Mouse (Mus musculus): ENCODE results near the gene Ttc30a1.
"Not testable (repeated sequence)": the region's sequence is repeated elsewhere in the genome, so short reads cannot be mapped to it uniquely, and the experiment has no call there.

Ttc30a1 gene

DNA sequence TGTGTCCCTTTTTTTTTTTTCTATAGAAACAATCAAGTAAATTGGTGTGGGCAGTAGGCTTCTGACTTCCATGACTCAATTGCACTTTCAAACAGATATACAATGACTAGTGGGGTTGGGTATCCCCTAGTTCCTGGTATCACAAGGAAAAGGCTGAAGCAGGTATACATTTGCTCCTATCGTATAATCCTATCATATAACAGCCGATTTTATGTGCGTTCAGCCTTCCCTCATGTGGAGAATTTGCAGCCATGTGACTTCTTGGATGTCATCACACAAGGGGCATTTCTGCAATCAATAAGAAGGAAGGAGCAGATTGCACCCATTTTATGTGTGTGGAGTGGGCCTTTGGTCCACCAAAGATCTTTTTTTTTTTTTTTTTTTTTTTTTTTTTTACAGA lies 1.3 kb upstream of the Ttc30a1 start:
- no peak for DNase-seq (ENCODE audit: low spot score)

- DNase-seq (ENCODE audit: low spot score): no peak
Measured at GRCm38 (mm10) chr2:75982626-75983025, 859 bp upstream of the Ttc30a1 start.

- not testable (repeated sequence) for DNase-seq (ENCODE audit: low spot score)
Measured at GRCm38 (mm10) chr2:75980933-75981439, 781 bp downstream of the Ttc30a1 start.

- DNase-seq (ENCODE audit: low spot score): not testable (repeated sequence)
Measured at GRCm38 (mm10) chr2:75977752-75978368, 3.9 kb downstream of the Ttc30a1 start, which contains the start of gene Ttc30a2. Gene Ttc30a2, minus strand, starts transcription at chr2:75978170.

GRCm38 (mm10) chr2:75976070-75976469 lies 5.7 kb downstream of the Ttc30a1 start:
- not testable (repeated sequence) for DNase-seq (ENCODE audit: low spot score)

GRCm38 (mm10) chr2:75974131-75974530 lies 7.6 kb downstream of the Ttc30a1 start:
- no peak for DNase-seq (ENCODE audit: low spot score)

- peak; percentile 39 for DNase-seq (ENCODE audit: low spot score)
Measured at GRCm38 (mm10) chr2:75964972-75965371, 16.8 kb downstream of the Ttc30a1 start.

DNA sequence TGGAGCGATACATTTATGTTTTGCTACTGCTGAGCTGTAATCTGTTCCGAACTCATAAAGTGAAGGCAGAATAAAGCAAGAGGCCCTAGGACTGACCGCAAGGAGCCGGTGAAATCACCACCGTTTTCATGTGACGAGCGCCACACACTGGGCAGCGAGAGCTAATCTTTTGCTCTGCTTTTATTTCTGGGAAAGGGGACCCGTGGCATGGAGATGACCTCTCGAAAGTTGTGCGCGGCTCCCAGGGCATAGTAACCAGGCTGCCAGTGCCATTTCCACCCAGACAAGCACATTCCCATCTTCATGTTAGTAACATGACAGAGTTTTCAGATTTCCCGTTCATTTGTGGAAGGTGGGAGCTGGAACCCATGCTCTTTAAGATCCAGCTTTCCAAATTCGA lies 17.3 kb downstream of the Ttc30a1 start:
- peak; percentile 52 for DNase-seq (ENCODE audit: low spot score)

DNA sequence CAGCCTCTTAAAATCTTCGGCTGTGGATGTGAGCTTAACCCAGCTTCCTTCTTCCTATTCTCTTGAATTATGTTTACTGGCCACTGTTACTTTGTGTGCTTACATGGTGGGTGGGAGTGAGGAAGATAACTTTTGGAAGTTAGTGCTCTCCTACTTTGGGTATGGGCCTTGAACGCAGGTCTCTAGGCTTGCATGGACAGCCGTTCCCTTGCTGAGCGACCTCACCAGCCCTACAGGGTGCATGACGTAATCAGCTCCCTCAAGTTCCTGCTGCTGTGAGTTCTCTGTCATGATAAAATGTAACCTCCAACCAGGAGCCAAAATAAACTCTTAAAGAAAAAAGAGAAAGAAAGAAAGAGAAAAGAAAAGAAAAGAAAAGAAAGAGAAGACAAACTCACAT lies 17.7 kb downstream of the Ttc30a1 start:
- DNase-seq (ENCODE audit: low spot score): no peak

DNA sequence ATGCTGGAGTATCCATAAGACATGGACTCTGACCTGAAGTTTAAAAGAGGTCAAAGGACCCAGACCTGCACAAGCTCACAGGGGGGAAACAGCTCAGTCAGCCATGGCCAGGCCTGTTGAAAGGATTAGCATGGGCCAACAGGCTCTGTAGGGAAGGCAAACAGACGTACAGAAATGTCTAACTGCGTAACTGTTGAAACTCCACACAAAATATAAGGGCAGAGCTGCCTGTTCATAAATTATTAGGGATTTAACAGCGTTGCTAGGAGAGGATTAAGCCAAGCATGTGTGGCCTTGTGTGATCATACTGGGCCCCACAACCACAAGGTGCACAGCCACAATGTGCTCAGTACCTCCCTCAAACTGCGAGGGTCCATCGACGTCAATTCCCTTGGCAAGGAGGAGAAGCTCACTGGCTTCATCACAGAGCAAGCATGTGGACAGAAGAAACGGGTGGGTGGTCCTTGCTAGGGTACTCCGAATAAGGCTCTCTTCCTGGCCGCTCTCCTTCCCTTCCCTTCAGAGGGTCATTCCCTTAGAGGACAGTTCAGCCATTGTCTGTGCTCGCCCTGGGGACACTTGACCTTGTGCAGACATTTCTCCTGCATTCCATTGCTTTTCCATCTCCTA lies 18.4 kb downstream of the Ttc30a1 start:
- DNase-seq (ENCODE audit: low spot score): no peak

DNA sequence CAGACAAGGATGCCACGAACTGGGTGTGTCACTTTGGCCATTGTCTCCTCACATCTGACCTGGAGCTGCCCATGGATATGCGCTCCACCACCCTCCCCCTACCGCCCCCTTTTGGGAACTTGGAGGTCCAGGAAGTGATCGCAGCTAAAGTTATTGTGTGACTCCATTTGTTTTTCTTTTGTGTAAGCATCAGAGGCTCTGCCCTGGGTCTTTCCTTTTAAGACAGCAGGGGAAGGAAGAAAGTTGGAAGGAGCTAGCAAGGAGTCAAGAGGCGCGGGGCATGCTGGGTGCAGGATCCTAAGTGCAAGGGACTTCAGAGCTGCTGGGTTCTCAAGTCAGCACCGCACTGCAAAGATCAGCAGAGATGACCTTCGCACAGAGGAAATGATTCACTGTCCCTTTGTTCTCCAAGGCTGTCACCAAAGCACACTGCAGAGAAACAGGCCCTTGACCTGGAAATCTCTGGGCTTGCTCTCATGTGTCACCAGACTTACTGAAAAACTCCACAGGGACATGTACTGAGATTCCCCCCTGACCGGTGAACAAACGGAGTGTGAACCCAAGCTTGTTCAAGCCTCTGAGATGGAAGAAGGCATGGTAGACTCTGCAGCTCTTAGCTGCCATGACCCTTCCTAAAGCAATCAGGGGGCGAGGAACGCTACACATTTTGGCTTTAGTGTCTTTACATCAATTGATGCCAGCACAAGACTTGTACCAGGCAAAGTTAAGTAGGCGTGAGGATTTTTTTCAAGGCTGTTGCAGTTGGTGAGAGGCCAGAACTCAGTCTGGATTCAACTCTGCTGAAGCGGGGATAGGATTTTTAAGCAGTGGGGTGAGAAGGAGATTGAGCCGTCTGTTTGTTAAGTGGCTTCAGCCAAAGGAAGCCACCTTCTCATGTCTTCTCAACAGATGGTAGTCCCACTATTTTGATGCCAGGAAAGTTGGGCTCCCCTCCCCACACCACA lies 21.1 kb downstream of the Ttc30a1 start:
- DNase-seq (ENCODE audit: low spot score): no peak

DNA sequence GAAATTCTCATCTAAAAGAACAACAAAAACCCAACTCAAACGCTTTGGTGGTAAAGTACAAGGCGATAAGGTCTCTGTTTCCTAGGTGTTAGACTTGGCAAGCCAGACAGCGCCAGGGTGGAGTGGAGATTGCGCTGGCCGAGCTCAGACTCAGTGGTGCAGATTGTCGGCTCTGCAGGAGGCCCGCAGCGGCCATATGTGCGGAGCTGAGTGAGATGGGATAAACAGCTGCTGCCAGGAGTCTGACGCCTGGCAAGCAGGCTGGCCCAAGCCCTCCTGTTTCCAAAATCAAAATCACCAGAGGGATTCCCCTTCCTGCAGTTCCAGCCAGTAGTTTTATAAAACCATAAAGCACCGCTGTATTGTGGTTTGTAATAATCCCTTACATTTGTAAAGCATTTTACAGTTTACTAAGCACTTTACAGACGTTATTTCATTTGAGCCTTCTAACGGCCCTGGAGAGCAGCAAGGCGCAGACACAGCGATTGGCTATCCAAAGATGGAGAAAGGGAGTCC lies 21.9 kb downstream of the Ttc30a1 start:
- no peak for DNase-seq (ENCODE audit: low spot score)

GRCm38 (mm10) chr2:75959183-75959849 lies 22.5 kb downstream of the Ttc30a1 start:
- no peak for DNase-seq (ENCODE audit: low spot score)

GRCm38 (mm10) chr2:75955709-75956108 lies 26.1 kb downstream of the Ttc30a1 start:
- no peak for DNase-seq (ENCODE audit: low spot score)

- no peak for DNase-seq (ENCODE audit: low spot score)
Measured at GRCm38 (mm10) chr2:75953320-75953719, 28.4 kb downstream of the Ttc30a1 start.

GRCm38 (mm10) chr2:75950685-75951084 lies 31.1 kb downstream of the Ttc30a1 start:
- no peak for DNase-seq (ENCODE audit: low spot score)

DNA sequence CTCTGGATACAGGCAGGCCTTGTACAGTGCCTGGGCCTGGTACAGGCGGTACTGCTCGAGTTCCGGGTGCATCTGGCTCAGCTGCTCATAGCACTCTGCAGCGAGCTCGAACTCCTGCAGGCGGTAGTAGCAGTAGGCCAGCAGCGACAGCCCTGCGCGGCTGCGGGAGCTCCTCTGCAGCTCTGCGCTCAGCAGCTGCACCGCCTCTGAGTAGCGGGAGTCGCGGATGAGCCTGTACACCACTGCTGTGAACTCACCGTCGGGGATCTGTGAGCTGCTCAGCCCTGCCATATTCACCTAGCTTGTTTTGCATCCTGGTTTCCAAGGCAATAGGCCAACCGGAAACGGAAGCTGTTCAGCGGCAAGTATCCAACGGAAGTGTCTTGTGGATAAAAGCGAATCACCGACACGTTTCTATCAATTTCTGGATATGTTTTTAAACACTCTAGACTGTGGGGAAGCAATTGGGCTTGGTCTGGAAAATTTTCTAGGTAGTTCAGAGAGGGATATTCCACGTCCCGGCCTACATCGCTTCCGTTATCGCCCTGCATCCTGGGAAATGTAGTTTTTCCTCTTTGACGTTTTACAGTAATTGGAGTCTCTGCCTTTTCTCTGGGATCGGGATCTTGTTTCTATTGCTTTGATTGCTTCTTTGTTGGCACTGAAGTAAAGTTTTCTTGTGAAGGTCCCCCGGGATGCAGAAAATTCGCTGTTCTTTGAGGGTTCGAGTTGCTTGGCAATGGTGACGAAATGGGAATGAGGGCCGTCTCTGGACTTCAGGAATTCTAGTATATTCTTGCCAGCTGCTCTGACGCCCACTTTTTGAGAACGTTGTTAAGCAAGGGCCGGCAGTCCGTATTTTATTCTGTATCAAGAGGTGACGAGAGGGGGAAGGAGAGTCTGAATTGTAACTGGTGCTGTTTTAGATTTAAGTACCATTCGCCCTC lies 43.4 kb downstream of the Ttc30a1 start, which contains the start of gene Ttc30b:
Ttc30b (minus strand) TSS at position 469 of the 947 bp plus-strand sequence.
- DNase-seq (ENCODE audit: low spot score): peak; percentile 71

DNA sequence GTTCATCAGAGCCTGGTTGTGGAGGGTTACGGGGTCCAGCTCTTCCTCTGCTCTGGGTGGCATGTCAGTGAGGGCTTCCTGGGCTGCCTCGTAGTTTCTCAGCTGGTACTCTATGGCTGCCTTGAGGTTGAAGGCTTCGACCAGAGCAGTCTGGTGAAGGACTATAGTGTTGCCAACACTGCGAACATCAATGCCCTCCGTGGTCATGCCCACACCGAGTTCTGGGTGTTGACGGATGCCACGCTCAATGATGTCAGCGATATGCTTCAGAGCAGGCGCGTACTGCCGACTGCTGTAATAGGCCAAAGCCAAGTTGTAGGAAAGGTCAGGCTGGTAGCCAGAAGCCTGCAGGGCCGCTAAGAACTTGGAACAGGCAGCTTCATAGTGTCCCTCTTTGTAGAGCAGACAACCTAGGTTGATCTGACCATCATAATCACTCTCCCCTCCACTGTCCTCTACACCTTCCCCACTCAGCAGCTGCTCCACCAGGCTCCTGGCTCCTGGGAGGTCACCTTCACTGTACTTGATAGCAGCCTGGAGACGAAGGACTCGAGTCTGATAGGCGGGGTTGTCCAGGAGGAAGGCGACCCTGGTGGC lies 44.1 kb downstream of the Ttc30a1 start:
- DNase-seq (ENCODE audit: low spot score): not testable (repeated sequence)

GRCm38 (mm10) chr2:75936685-75937084 lies 45.1 kb downstream of the Ttc30a1 start:
- not testable (repeated sequence) for DNase-seq (ENCODE audit: low spot score)

DNA sequence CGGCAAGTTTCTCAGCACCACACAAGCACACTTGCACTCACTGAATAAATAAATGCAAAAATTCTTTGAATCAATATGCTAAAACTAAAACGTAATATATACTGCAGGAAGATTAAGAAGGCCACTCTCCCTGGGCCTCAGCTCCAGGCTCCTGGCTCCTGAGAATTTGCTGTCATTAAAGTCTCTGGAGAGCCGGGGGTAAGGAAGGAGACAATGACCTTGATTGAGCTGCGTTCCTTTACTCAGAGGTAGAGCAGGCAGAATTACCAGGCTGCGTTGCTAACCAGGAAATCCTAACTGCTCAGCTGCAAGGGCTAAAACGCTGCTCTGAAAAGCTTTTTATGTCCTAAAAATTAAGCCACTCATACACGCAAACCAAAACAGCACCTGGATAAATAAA lies 48.2 kb downstream of the Ttc30a1 start:
- no peak for DNase-seq (ENCODE audit: low spot score)

All from urinary bladder, postnatal 25 days (tissue).